Mouse (Mus musculus): ENCODE results near the gene Tom1l2. TPM values are rescaled to one million over a fixed set of nuclear protein-coding genes. Genes with fewer than 3 reads are reported as not detected.

Gene Tom1l2
- polyA plus RNA-seq, 1 experiment from 2014 or later, result 10.6 TPM

GRCm38 (mm10) chr11:60374481-60374880 lies 21.8 kb upstream of the Tom1l2 start:
- no peak for ATAC-seq (ENCODE audit: insufficient number of reproducible peaks, low FRiP score, low TSS enrichment, low read depth)

GRCm38 (mm10) chr11:60370431-60370830 lies 17.7 kb upstream of the Tom1l2 start:
- H3K9me3 ChIP-seq (ENCODE audit: control insufficient read depth, low read length), result no peaks in the 10 kb centered on the region
- H3K27ac ChIP-seq (replicated peaks; ENCODE audit: low read depth, low read length), result no peak overlapping the region
- WGBS, result 87% methylated on average over 13 of the region's 13 CpGs
- ATAC-seq (ENCODE audit: insufficient number of reproducible peaks, low FRiP score, low TSS enrichment, low read depth) (no peak), DNase-seq (ENCODE audit: low spot score) (no peak)
- no peaks in the 10 kb centered on the region for H3K36me3 ChIP-seq (ENCODE audit: control insufficient read depth, insufficient read depth, low read length)
- H3K4me2 ChIP-seq (ENCODE audit: low read depth, severe bottlenecking), result no peak overlapping the region
- no peaks in the 10 kb centered on the region for H3K27me3 ChIP-seq (ENCODE audit: control insufficient read depth, insufficient read depth, low read length)
- H3K4me3 ChIP-seq (ENCODE audit: low read depth, low read length), result no peak overlapping the region
- H3K4me1 ChIP-seq (ENCODE audit: control insufficient read depth, insufficient read depth, low read length), result peaks cover 9% of the 10 kb centered on the region
- H3K9ac ChIP-seq (ENCODE audit: low read length), result no peak overlapping the region

More at GRCm38 (mm10) chr11:60374481-60374880, 21.8 kb upstream of the Tom1l2 start:
- H3K9me3 ChIP-seq (ENCODE audit: control insufficient read depth, low read length), result no peaks in the 10 kb centered on the region
- no peaks in the 10 kb centered on the region for H3K4me1 ChIP-seq (ENCODE audit: control insufficient read depth, insufficient read depth, low read length)
- no peak for DNase-seq (ENCODE audit: low spot score)
- H3K27ac ChIP-seq (replicated peaks; ENCODE audit: low read depth, low read length), result no peak overlapping the region
- 87% methylated on average over 6 of the region's 6 CpGs for WGBS
- H3K36me3 ChIP-seq (ENCODE audit: control insufficient read depth, insufficient read depth, low read length), result no peaks in the 10 kb centered on the region
- H3K4me2 ChIP-seq (ENCODE audit: low read depth, severe bottlenecking), result no peak overlapping the region
- H3K9ac ChIP-seq (ENCODE audit: low read length), result no peak overlapping the region
- H3K27me3 ChIP-seq (ENCODE audit: control insufficient read depth, insufficient read depth, low read length), result no peaks in the 10 kb centered on the region
- no peak overlapping the region for H3K4me3 ChIP-seq (ENCODE audit: low read depth, low read length)

- Histone ChIP-seq H3K4me3 (ENCODE audit: low read depth, low read length) (no peak overlapping the region), H3K27me3 (ENCODE audit: control insufficient read depth, insufficient read depth, low read length) (no peaks in the 10 kb centered on the region), H3K9me3 (ENCODE audit: control insufficient read depth, low read length) (no peaks in the 10 kb centered on the region), H3K36me3 (ENCODE audit: control insufficient read depth, insufficient read depth, low read length) (no peaks in the 10 kb centered on the region), H3K9ac (ENCODE audit: low read length) (no peak overlapping the region), H3K27ac (replicated peaks; ENCODE audit: low read depth, low read length) (no peak overlapping the region), H3K4me1 (ENCODE audit: control insufficient read depth, insufficient read depth, low read length) (peaks cover 9% of the 10 kb centered on the region), H3K4me2 (ENCODE audit: low read depth, severe bottlenecking) (no peak overlapping the region)
- WGBS, result 57% methylated on average over 4 of the region's 4 CpGs
- DNase-seq (ENCODE audit: low spot score), result no peak
- ATAC-seq (ENCODE audit: insufficient number of reproducible peaks, low FRiP score, low TSS enrichment, low read depth), result no peak
Observed at GRCm38 (mm10) chr11:60369448-60369847, 16.7 kb upstream of the Tom1l2 start.

GRCm38 (mm10) chr11:60368909-60369308 lies 16.2 kb upstream of the Tom1l2 start:
- 65% methylated on average over 4 of the region's 4 CpGs for WGBS
- ATAC-seq (ENCODE audit: insufficient number of reproducible peaks, low FRiP score, low TSS enrichment, low read depth), result no peak
- Histone ChIP-seq H3K36me3 (ENCODE audit: control insufficient read depth, insufficient read depth, low read length) (no peaks in the 10 kb centered on the region), H3K4me3 (ENCODE audit: low read depth, low read length) (no peak overlapping the region), H3K9me3 (ENCODE audit: control insufficient read depth, low read length) (no peaks in the 10 kb centered on the region), H3K4me1 (ENCODE audit: control insufficient read depth, insufficient read depth, low read length) (peaks cover 9% of the 10 kb centered on the region), H3K27me3 (ENCODE audit: control insufficient read depth, insufficient read depth, low read length) (no peaks in the 10 kb centered on the region), H3K4me2 (ENCODE audit: low read depth, severe bottlenecking) (no peak overlapping the region), H3K9ac (ENCODE audit: low read length) (no peak overlapping the region), H3K27ac (replicated peaks; ENCODE audit: low read depth, low read length) (no peak overlapping the region)
- no peak for DNase-seq (ENCODE audit: low spot score)

- ATAC-seq (ENCODE audit: insufficient number of reproducible peaks, low FRiP score, low TSS enrichment, low read depth) (no peak), DNase-seq (ENCODE audit: low spot score) (no peak)
- no peak overlapping the region for H3K27ac ChIP-seq (replicated peaks; ENCODE audit: low read depth, low read length)
Observed at GRCm38 (mm10) chr11:60367256-60367655, 14.6 kb upstream of the Tom1l2 start.

GRCm38 (mm10) chr11:60366239-60367019 lies 13.7 kb upstream of the Tom1l2 start:
- WGBS, result 24% methylated on average over 16 of the region's 16 CpGs
- peak overlapping the region; percentile 53 for H3K27ac ChIP-seq (replicated peaks; ENCODE audit: low read depth, low read length)
- peak; percentile 52 for DNase-seq (ENCODE audit: low spot score)
- peak overlapping the region; percentile 29 for H3K4me2 ChIP-seq (ENCODE audit: low read depth, severe bottlenecking)
- H3K9ac ChIP-seq (ENCODE audit: low read length), result peak overlapping the region; percentile 34; the same call in 1 of the 2 replicates
- H3K4me3 ChIP-seq (ENCODE audit: low read depth, low read length), result no peak overlapping the region
- peaks cover 9% of the 10 kb centered on the region for H3K4me1 ChIP-seq (ENCODE audit: control insufficient read depth, insufficient read depth, low read length)
- H3K27me3 ChIP-seq (ENCODE audit: control insufficient read depth, insufficient read depth, low read length), result no peaks in the 10 kb centered on the region
- no peaks in the 10 kb centered on the region for H3K9me3 ChIP-seq (ENCODE audit: control insufficient read depth, low read length)
- H3K36me3 ChIP-seq (ENCODE audit: control insufficient read depth, insufficient read depth, low read length), result no peaks in the 10 kb centered on the region
- peak; percentile 75 for ATAC-seq (ENCODE audit: insufficient number of reproducible peaks, low FRiP score, low TSS enrichment, low read depth)

More at GRCm38 (mm10) chr11:60367256-60367655, 14.6 kb upstream of the Tom1l2 start:
- H3K36me3 ChIP-seq (ENCODE audit: control insufficient read depth, insufficient read depth, low read length), result no peaks in the 10 kb centered on the region
- H3K4me3 ChIP-seq (ENCODE audit: low read depth, low read length), result no peak overlapping the region
- no peak overlapping the region for H3K4me2 ChIP-seq (ENCODE audit: low read depth, severe bottlenecking)
- WGBS, result 68% methylated on average over 3 of the region's 3 CpGs
- peaks cover 9% of the 10 kb centered on the region for H3K4me1 ChIP-seq (ENCODE audit: control insufficient read depth, insufficient read depth, low read length)
- H3K9me3 ChIP-seq (ENCODE audit: control insufficient read depth, low read length), result no peaks in the 10 kb centered on the region
- H3K27me3 ChIP-seq (ENCODE audit: control insufficient read depth, insufficient read depth, low read length), result no peaks in the 10 kb centered on the region
- no peak overlapping the region for H3K9ac ChIP-seq (ENCODE audit: low read length)

GRCm38 (mm10) chr11:60360631-60361201 lies 8.0 kb upstream of the Tom1l2 start:
- H3K4me2 ChIP-seq (ENCODE audit: low read depth, severe bottlenecking), result no peak overlapping the region
- ATAC-seq (ENCODE audit: insufficient number of reproducible peaks, low FRiP score, low TSS enrichment, low read depth), result no peak
- H3K27me3 ChIP-seq (ENCODE audit: control insufficient read depth, insufficient read depth, low read length), result no peaks in the 10 kb centered on the region
- H3K4me1 ChIP-seq (ENCODE audit: control insufficient read depth, insufficient read depth, low read length), result no peaks in the 10 kb centered on the region
- WGBS, result 77% methylated on average over 5 of the region's 5 CpGs
- H3K36me3 ChIP-seq (ENCODE audit: control insufficient read depth, insufficient read depth, low read length), result no peaks in the 10 kb centered on the region
- H3K4me3 ChIP-seq (ENCODE audit: low read depth, low read length), result no peak overlapping the region
- H3K27ac ChIP-seq (replicated peaks; ENCODE audit: low read depth, low read length), result no peak overlapping the region
- no peak overlapping the region for H3K9ac ChIP-seq (ENCODE audit: low read length)
- no peak for DNase-seq (ENCODE audit: low spot score)
- H3K9me3 ChIP-seq (ENCODE audit: control insufficient read depth, low read length), result no peaks in the 10 kb centered on the region

- Histone ChIP-seq H3K27ac (replicated peaks; ENCODE audit: low read depth, low read length) (no peak overlapping the region), H3K4me3 (ENCODE audit: low read depth, low read length) (no peak overlapping the region), H3K36me3 (ENCODE audit: control insufficient read depth, insufficient read depth, low read length) (no peaks in the 10 kb centered on the region), H3K4me2 (ENCODE audit: low read depth, severe bottlenecking) (no peak overlapping the region), H3K9ac (ENCODE audit: low read length) (no peak overlapping the region), H3K9me3 (ENCODE audit: control insufficient read depth, low read length) (no peaks in the 10 kb centered on the region), H3K27me3 (ENCODE audit: control insufficient read depth, insufficient read depth, low read length) (no peaks in the 10 kb centered on the region), H3K4me1 (ENCODE audit: control insufficient read depth, insufficient read depth, low read length) (no peaks in the 10 kb centered on the region)
- WGBS, result 75% methylated on average over 1 of the region's 1 CpGs
- DNase-seq (ENCODE audit: low spot score) (no peak), ATAC-seq (ENCODE audit: insufficient number of reproducible peaks, low FRiP score, low TSS enrichment, low read depth) (no peak)
Observed at GRCm38 (mm10) chr11:60359936-60360335, 7.2 kb upstream of the Tom1l2 start.

Measured in limb, embryonic 11.5 days (tissue).